Comparison of ENCODE assay signal across 8 mouse cellular contexts in the genomic region with DNA sequence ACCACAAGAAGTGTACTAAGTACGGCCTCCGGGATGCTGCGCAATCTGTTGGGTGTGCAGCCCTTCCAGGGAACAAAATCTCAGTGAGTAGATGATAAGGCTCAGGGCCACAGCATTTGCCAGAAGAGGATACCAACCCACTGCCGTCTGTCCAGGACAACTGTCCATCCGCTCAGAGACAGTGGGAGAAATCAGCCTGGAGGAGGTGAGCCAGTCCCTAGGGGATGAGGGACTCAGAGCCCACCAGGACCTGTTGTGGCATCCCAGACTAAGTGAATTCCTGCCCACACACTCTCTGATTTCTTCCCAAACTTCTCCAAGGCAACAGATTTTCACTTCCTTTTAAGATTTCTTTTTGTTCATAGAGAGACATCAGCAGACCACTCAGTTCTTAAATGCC.
"Had no signal": no experiment of that assay in that cellular context is flagged by ENCODE, and none has a peak within 500 bp of the region (broad histone marks: within the 10 kb centered on the region; RNA-seq: fewer than 3 reads in every experiment).

No protein-coding gene starts in this region.

- DNase-seq: kidney, adult 2 months; liver; lung, adult 18-20 months; lung, postnatal 10 days; lung, postnatal 36 days; retina, postnatal 1 day; thymus, adult 18-20 months; thymus, postnatal 36 days had no signal
